Mouse (Mus musculus): ENCODE results near the gene Dnah2.

Gene Dnah2

GRCm38 (mm10) chr11:69527098-69528030 is 21.5 kb downstream of the Dnah2 start:
- CTCF ChIA-PET = interaction anchor here in 3 of 4 experiments (0.5 to 1.3 kb wide), 4 partner anchors 13 to 71 kb away, joined by 3 to 5 read pairs (median 4); no protein-coding TSS in a partner anchor
- POLR2A ChIA-PET = interaction anchor here (0.6 to 1.6 kb wide), 11 partner anchors 10 to 512 kb away, joined by 3 to 5 read pairs (median 3); no protein-coding TSS in a partner anchor

DNA sequence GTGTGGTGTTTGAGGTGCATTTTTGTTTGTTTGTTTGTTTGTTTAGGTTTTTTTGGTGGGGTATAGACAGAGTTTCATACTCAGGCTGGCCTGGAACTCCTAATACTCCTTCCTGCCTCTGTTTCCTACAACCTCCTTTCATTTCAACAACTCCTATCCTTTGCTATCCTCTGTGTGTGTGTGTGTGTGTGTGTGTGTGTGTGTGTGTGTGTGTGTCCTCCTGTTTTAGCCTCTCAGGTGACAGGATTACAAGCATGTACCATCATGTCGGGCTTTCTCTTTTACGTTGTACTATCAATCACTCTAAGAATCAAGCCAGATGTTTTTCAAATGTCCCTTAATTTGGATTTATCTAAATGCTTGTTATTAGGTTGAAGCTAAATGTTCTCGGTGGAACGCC is 22.3 kb downstream of the Dnah2 start:
- CTCF ChIA-PET = no interaction called here
- POLR2A ChIA-PET = interaction anchor here in 3 of 4 experiments (0.6 to 1.6 kb wide), 8 partner anchors 10 to 315 kb away, joined by 3 to 5 read pairs (median 3); no protein-coding TSS in a partner anchor

DNA sequence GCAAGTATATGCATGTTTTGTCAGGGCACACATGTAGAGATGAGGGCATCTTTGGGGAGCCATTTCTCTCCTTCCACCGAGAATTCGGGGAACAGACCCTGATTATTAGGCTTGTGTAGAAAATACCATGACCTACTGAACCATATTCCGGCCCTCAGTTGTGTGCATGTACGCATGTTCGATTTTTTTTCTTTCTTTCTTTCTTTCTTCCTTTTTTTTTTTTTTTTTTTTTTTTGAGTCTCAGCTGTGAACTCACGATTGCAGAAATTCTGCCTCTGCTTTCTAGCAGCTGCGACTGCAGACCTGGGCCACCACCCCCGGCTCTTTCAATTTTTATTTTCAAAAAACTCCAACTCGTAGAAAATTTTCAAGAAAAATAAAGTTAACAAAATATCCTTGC is 23.2 kb downstream of the Dnah2 start:
- CTCF ChIA-PET = interaction anchor here in 1 of 4 experiments (0.6 kb wide), 2 partner anchors 22 to 259 kb away, joined by 3 read pairs; no protein-coding TSS in a partner anchor
- POLR2A ChIA-PET = interaction anchor here in 2 of 4 experiments (0.7 to 1.3 kb wide), 3 partner anchors 12 to 177 kb away, joined by 3 to 4 read pairs (median 4); no protein-coding TSS in a partner anchor

DNA sequence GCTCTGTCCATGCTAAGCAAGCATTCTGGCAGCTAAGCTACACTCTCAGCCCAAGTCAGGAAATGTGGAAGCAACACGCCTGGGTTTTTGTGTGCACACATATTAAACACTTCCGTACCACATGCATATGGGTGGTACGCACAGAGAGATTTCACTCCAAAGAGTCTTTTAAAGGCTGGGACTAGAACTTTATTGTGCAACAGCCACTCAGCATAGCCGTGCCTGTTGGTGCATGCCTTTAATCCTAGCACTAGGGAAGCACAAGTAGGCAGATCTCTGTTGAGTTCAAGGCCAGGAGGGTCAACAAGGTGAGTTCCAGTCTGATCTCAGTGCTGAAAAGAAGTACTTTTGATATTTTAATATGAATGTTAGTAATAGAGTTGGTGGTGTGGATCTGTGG is 25.3 kb downstream of the Dnah2 start:
- CTCF ChIA-PET = interaction anchor here in 2 of 4 experiments (0.6 to 0.8 kb wide), 2 partner anchors 91 to 267 kb away, joined by 5 to 7 read pairs; no protein-coding TSS in a partner anchor
- POLR2A ChIA-PET = interaction anchor here in 3 of 4 experiments (0.6 to 1.8 kb wide), 7 partner anchors 9 to 289 kb away, joined by 3 to 8 read pairs (median 5); partner anchors contain the start of genes Mpdu1 (in 1 of the 3), Trp53 (in 1 of the 3) and Wrap53 (in 1 of the 3)

- ChIA-PET POLR2A (interaction anchor here in 2 of 4 experiments (0.6 to 2.5 kb wide), 13 partner anchors 8 to 287 kb away, joined by 3 to 14 read pairs (median 3); partner anchors contain the start of genes Cd68 (in 1 of the 2), Cntrob (in 1 of the 2), Cyb5d1 (in 1 of the 2) and Naa38 (in 1 of the 2)), CTCF (interaction anchor here (0.5 to 1.8 kb wide), 9 partner anchors 8 to 253 kb away, joined by 3 to 8 read pairs (median 4); no protein-coding TSS in a partner anchor)
Measured at GRCm38 (mm10) chr11:69521526-69522149, 27.3 kb downstream of the Dnah2 start.

GRCm38 (mm10) chr11:69519976-69520375 is 28.9 kb downstream of the Dnah2 start:
- CTCF ChIA-PET = interaction anchor here in 2 of 4 experiments (0.6 to 1.8 kb wide), 7 partner anchors 10 to 250 kb away, joined by 3 to 4 read pairs (median 3); no protein-coding TSS in a partner anchor
- POLR2A ChIA-PET = interaction anchor here in 3 of 4 experiments (0.6 to 2.5 kb wide), 14 partner anchors 9 to 314 kb away, joined by 3 to 14 read pairs (median 3); partner anchors contain the start of genes Cntrob (in 1 of the 3), Sat2 (in 1 of the 3) and Trappc1 (in 1 of the 3)

DNA sequence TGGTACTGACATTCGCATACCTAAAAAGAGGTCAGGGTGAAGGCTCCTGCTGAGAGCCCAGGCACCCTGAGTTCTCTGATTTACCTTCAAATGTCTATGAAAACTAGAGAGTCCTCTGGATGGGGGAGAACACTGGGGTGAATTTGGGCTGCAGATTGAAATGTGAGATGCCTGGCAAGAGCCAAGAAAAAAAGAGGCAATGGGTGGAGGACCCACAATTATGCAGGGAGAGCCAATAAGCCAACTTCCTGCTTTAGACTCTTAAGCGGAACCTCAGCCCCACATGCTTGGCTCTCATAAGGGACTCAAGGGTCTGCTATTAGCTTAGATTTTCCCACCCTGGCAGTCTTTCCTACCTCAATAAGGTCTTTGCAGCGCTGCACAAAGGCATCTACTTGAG is 32.2 kb downstream of the Dnah2 start:
- ChIA-PET POLR2A (interaction anchor here in 2 of 4 experiments (0.6 kb wide), 3 partner anchors 46 to 252 kb away, joined by 3 to 7 read pairs (median 3); no protein-coding TSS in a partner anchor), CTCF (no interaction called here)

GRCm38 (mm10) chr11:69516151-69516640 is 32.7 kb downstream of the Dnah2 start:
- POLR2A ChIA-PET = no interaction called here
- CTCF ChIA-PET = no interaction called here

DNA sequence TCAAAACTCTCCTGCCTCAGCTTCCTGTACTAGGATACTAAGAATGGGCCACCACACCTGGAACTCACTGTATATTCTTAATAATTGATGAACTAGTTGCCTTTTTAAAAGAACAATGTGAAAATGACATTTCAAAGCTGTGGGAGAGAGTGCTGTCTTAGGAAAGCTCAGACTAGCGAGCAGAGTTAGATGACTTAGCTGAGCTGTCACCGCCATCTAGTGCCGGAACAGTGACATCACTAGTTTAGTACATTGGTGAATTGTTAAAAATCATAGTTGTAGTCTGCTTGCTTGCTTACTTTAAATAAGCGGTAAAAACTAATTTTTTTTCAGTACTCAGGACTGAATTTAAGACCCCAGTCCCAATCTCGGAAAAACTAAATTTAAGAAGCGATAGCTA is 35.1 kb downstream of the Dnah2 start:
- POLR2A ChIA-PET = interaction anchor here in 2 of 4 experiments (0.6 to 1.5 kb wide), 12 partner anchors 11 to 253 kb away, joined by 3 to 6 read pairs (median 3); partner anchors contain the start of genes Cntrob (in 1 of the 2) and Trappc1 (in 1 of the 2)
- CTCF ChIA-PET = interaction anchor here (0.5 to 3.1 kb wide), 45 partner anchors 8 to 342 kb away, joined by 3 to 19 read pairs (median 4); partner anchors contain the start of genes Cntrob (in 1 of the 4), Cyb5d1 (in 1 of the 4) and Naa38 (in 1 of the 4)

GRCm38 (mm10) chr11:69510796-69511496 is 38.0 kb downstream of the Dnah2 start:
- CTCF ChIA-PET = interaction anchor here (0.6 to 1.9 kb wide), 10 partner anchors 29 to 340 kb away, joined by 3 to 7 read pairs (median 4); no protein-coding TSS in a partner anchor
- POLR2A ChIA-PET = interaction anchor here in 3 of 4 experiments (0.6 to 1.5 kb wide), 14 partner anchors 9 to 447 kb away, joined by 3 to 4 read pairs (median 3); no protein-coding TSS in a partner anchor

DNA sequence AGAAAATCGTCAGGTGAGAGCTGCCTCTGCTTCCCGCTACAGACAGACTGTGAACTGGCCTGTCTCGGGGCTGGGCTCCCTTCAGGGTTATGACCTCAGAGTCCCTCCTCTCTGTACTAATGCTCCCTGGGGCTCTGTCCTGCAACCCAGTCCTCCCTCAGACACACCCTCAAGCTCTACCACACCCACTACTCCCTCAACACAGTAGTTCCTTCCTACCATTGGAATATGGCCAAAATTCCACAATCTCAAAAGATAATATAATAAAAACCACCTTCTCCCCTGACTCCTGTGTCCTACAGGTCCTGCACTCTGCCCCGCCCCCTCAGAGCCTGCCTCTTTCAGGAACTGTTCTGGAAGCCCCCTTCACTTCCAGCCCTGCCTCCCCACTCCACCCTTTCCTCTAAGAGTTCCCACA is 45.0 kb downstream of the Dnah2 start:
- POLR2A ChIA-PET = interaction anchor here in 2 of 4 experiments (0.7 to 1.5 kb wide), 6 partner anchors 39 to 664 kb away, joined by 3 to 4 read pairs (median 3); no protein-coding TSS in a partner anchor

GRCm38 (mm10) chr11:69501555-69501954 is 47.4 kb downstream of the Dnah2 start:
- POLR2A ChIA-PET = interaction anchor here in 2 of 4 experiments (1.1 to 1.9 kb wide), 3 partner anchors 9 to 20 kb away, joined by 3 to 6 read pairs (median 3); no protein-coding TSS in a partner anchor
- CTCF ChIA-PET = interaction anchor here in 3 of 4 experiments (0.6 to 4.5 kb wide), 4 partner anchors 12 to 249 kb away, joined by 3 to 17 read pairs (median 4); no protein-coding TSS in a partner anchor

More for the DNA sequence above, 45.0 kb downstream of the Dnah2 start:
- CTCF ChIA-PET = interaction anchor here in 1 of 4 experiments (0.6 to 4.5 kb wide), 2 partner anchors 10 to 694 kb away, joined by 3 to 17 read pairs; no protein-coding TSS in a partner anchor

DNA sequence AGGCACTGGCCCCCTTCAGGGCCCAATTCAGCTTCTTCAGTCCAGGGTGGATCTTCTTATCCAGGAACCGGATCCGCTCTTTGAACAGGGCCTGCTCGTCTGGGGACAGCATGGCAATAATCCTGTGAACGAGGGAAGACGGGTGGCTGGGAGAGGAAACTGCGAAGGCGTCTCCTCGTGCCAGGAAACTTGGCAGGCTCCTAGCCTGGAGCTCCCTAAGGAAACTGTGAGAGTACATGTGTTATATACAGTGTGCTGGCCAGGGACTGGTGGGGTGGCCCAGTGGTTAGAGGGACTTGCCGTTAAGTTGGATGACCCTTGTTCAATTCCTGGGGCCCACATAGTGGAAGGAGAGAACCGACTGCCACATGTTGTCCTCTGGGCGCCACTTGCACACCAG is 49.8 kb downstream of the Dnah2 start:
- CTCF ChIA-PET = interaction anchor here in 2 of 4 experiments (0.6 to 1.0 kb wide), 2 partner anchors 146 to 230 kb away, joined by 3 read pairs; no protein-coding TSS in a partner anchor
- POLR2A ChIA-PET = interaction anchor here in 3 of 4 experiments (0.6 to 1.7 kb wide), 3 partner anchors 13 to 73 kb away, joined by 3 read pairs; no protein-coding TSS in a partner anchor

- ChIA-PET POLR2A (interaction anchor here in 2 of 4 experiments (0.8 to 1.3 kb wide), 4 partner anchors 11 to 374 kb away, joined by 3 to 8 read pairs (median 4); no protein-coding TSS in a partner anchor), CTCF (no interaction called here)
Measured at GRCm38 (mm10) chr11:69491711-69492110, 57.2 kb downstream of the Dnah2 start.

DNA sequence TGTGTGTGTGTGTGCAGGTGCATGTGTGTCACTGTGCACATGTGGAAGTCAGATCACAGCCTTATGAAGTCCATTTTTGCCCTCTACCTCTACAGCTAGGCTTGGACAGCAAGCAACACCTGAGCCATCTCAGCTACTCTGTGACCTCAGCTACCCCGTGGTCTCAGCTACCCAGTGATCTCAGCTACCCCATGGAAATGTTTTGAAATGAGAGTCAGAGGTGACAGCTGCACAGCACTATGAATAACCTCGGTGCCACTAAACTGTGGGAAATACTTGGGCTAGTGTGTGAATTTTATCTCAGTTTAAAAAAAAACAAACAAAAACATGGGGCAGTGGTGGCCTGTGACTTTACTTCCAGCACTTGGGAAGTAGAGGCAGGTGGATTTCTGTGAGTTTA is 58.0 kb downstream of the Dnah2 start:
- POLR2A ChIA-PET = interaction anchor here in 2 of 4 experiments (0.6 to 1.3 kb wide), 7 partner anchors 10 to 182 kb away, joined by 3 to 4 read pairs (median 3); partner anchors contain the start of genes Cyb5d1 (in 1 of the 2), Trp53 (in 1 of the 2) and Wrap53 (in 1 of the 2)
- CTCF ChIA-PET = no interaction called here

DNA sequence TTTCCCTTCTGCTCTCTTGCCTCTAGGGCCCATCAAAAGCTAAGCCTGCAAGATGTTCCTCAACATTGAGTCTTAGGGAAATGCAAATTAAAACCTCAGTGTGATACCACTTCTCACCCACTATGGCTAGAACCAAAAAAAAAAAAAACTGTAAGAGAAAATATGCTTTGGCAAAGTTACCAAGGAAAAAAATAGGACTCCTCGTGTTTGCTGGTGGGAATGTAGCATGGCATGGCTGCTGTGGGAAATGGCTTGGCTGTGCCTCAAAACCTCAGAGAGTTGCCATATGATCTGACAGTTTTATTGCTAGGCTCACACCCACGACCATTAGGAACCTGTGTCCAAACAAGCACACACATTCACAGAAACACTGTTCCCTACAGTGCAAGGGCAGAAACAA is 61.4 kb downstream of the Dnah2 start:
- POLR2A ChIA-PET = interaction anchor here in 3 of 4 experiments (0.6 to 1.7 kb wide), 10 partner anchors 16 to 230 kb away, joined by 3 to 13 read pairs (median 4); partner anchors contain the start of genes Cyb5d1 (in 1 of the 3), Kdm6b (in 1 of the 3) and Tmem88 (in 1 of the 3)
- CTCF ChIA-PET = interaction anchor here in 2 of 4 experiments (0.6 to 1.1 kb wide), 7 partner anchors 59 to 238 kb away, joined by 3 to 4 read pairs (median 3); no protein-coding TSS in a partner anchor

All from embryonic stem cell, embryonic (primary cell).